Mouse (Mus musculus) left cerebral cortex, adult 18-20 months (tissue): ENCODE results near the gene Ermap. TPM values are rescaled to one million over a fixed set of nuclear protein-coding genes. Genes with fewer than 3 reads are reported as not detected.
A peak's percentile ranks its signal among the peaks of the same experiment; 100 is the strongest.

Experiments
- DNase-seq, 2 experiments: peaks; one replicate each; pipeline ENCODE4 v3.0.0; 2021 to 2022; ENCODE audit warnings: low spot score in 2 of 2, mixed read lengths in 1 of 2
- microRNA-seq, 2 experiments: library from miRNA; unstranded; fragments of <30 nt; microRNA quantifications; one replicate each; pipeline ENCODE4 v1.2.0; 2021
- total RNA-seq, 2 experiments: library from RNA; stranded (reverse); gene quantifications; 2 replicates each; pipeline ENCODE4 v1.2.3; 2021

The Ermap gene
- total RNA-seq, 2 experiments from 2014 or later, result 0.40 TPM

DNA sequence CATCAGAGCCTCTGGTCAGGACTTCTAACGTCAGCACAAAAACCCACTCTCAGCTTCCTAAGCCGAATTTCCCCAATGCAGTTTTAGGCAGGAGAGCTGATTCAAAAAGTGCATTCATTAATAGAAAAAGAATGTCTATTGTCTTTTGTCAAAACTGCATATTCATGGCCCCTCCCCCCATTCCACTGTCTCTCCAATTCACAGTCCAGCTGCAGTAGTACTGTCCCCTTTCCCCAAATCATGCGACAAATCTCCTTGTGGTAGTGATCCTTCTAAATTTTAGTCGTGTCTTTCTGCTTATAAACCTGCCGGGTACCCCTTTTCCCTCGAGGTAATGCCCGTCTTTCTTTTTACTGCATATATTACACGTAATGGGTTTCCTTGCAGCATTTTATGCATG, 51.0 kb downstream of the Ermap start:
- DNase-seq, result no peak

- DNase-seq, result peak; percentile 69
Observed at GRCm38 (mm10) chr4:119138171-119138570, 51.6 kb downstream of the Ermap start.

- no peak for DNase-seq
Observed at GRCm38 (mm10) chr4:119137313-119137712, 52.5 kb downstream of the Ermap start.

- no peak for DNase-seq
Observed at GRCm38 (mm10) chr4:119133860-119134259, 56.0 kb downstream of the Ermap start.

DNA sequence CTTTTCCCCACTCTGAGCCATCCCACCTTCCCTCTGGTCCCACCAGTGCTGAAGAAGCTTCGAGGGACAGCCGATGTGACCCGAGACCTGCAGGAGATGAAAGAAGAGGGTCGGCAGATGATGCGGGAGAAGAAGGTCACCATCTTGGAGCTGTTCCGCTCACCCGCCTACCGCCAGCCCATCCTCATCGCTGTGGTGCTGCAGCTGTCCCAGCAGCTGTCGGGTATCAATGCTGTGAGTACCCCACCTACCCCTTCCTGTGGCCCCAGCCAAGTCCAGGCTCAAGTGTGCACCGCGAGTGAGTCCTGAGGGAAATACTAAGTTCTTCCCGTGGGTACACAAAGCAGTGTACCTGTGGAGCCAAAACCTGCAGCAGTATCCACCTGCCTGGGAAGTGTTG, 56.5 kb downstream of the Ermap start:
- DNase-seq, result no peak

DNA sequence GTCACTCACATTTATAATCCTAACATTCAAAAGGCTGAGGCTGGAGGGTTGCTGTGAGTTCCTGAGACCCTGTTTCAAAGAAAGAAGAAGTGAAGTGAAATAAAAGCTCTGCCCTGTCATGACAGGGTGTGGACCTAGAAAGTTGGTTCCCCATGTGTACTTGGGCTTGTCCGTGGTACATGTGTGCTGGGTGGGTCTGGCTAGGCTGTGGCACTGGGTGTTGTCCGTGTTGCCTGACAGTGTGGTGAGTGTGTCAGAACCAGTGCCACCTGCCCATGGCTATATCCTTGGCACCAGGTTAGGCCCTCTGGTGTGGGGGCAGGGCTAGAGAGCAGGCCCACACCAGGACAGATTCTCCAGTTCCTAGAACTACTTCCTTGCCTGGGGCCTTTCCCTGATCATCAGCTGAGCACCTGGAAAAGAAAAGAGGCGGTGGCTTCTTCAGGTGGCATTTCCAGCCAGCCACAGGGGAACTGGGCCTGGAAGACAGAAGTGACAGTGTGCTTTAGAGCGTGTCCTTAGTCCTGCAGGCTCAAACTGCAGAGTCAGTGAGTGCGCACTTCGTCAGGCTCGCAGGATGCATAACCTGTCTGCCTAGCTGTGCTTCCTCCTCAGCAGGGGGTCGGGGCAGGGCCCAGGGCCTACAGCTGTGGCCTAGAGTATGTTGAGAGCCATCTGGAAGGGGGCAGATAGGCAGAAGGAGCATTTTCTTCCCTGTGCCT, 58.5 kb downstream of the Ermap start:
- DNase-seq, result no peak

DNA sequence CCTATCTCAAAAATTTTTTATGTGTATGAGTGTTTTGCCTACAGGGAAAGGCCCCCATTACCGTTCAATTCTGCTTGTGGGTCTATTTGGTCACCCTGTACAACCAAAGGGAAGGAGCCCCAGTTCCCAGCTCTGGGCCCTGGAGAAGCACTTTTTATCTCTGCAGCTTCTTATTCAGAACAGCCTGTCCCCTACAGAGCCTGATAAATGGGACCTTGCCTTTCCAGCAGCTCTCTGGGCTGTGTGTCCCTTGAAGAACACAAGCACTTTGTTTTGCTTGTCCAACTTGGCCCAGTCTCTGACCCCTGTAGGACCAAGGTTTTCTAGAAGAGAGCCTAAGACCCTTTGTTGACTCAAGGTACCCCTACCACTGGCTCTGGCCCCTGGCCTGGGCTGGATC, 60.7 kb downstream of the Ermap start:
- no peak for DNase-seq

- DNase-seq, result no peak
Observed at GRCm38 (mm10) chr4:119128547-119128946, 61.3 kb downstream of the Ermap start.

DNA sequence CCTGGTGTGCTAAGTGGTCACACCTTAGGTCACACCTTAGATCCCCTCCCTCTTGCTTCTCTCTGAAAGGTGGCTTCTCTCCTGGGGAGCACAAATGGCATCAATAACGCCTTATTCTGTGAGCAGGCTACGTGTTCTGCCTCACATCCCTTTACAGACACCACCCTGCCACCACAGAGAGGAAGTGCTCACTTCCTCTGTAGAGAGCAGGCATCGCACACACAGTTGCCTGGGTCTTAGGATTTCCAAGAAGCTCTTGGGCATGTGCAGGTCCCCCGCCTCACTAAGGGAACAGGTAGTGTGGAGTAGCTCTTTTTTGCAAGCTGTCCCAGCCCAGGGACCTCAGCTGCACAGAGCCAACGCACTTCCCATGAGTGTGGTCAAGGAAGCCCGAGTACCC, 62.6 kb downstream of the Ermap start:
- no peak for DNase-seq

DNA sequence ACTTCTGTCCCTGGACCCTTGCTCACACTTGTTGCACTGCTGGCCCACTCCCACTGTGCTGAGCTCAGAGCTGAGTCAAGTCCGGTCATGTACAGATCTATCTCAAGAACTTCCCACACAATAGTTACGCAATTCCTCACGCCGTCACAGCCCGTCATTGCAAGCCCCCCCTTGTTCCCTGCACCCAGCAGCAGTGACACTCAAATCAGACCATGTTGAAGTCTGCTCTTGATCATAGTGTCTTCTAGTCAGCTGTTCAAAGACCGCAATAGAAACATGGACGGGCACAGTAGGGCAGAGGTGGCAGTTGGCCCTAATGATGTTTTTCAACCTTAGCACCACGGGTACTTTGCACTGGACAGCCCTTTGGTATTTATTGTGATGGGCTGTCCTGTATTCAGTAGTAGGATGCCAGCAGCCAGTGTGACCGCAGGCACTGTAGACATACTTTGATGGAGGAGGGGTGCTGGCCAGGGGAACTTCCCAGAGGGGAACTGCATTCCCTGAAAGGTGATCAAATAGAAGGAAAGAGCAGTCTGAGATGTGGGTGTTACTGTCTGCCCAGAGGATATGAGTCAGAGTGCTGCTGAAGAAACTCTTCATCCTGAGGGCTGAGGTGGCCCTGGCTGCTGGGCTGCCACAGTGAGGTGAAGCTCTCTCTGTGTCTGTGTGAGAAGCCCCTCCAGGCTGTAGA, 64.1 kb downstream of the Ermap start:
- no peak for DNase-seq

Small RNAs within 50 kb of the gene (microRNA-seq; reads per million reads assigned to microRNA genes)
- 0 to 0.42 reads per million in 2 experiments for gene Mir1957a

Other genes starting within 250 kb of the Ermap start
- not detected for gene Lao1, start 228.4 kb downstream of the Ermap start, total RNA-seq
- gene Slc2a1, start 81.3 kb downstream of the Ermap start, total RNA-seq, result 10 to 100 TPM; 75.2 to 91.1 TPM
- gene Zfp691, start 15.8 kb downstream of the Ermap start, total RNA-seq, result 1 to 10 TPM; 6.2 to 7.5 TPM
- gene Svbp, start 5.3 kb upstream of the Ermap start, total RNA-seq, result 10 to 100 TPM; 16.2 to 18.8 TPM
- gene Tmem269, start 28.2 kb upstream of the Ermap start, total RNA-seq, result under 1 TPM; 0.30 to 0.49 TPM
- gene AU022252, start 42.7 kb upstream of the Ermap start, total RNA-seq, result 10 to 100 TPM; 25.2 to 29.5 TPM
- 1 to 10 TPM; 7.6 to 7.8 TPM for gene P3h1, start 42.9 kb upstream of the Ermap start, total RNA-seq
- gene Cldn19, start 65.4 kb upstream of the Ermap start, total RNA-seq, result under 1 TPM in 1 of 2 experiments, not detected in 1; 0.44 TPM
- 100 to 1,000 TPM; 178 to 187 TPM for gene Ybx1, start 104.6 kb upstream of the Ermap start, total RNA-seq
- gene Ppih, start 130.5 kb upstream of the Ermap start, total RNA-seq, result 10 to 100 TPM; 16.2 to 17.4 TPM
- gene Ccdc30, start 225.5 kb upstream of the Ermap start, total RNA-seq, result 10 to 100 TPM; 18.3 to 18.5 TPM
- gene Ppcs, start 232.4 kb upstream of the Ermap start, total RNA-seq, result 1 to 10 TPM; 5.5 to 6.1 TPM
- gene Zmynd12, start 232.8 kb upstream of the Ermap start, total RNA-seq, result under 1 TPM; 0.49 to 0.61 TPM